ENCODE assay signal across 10 mouse cellular contexts in the genomic region with DNA sequence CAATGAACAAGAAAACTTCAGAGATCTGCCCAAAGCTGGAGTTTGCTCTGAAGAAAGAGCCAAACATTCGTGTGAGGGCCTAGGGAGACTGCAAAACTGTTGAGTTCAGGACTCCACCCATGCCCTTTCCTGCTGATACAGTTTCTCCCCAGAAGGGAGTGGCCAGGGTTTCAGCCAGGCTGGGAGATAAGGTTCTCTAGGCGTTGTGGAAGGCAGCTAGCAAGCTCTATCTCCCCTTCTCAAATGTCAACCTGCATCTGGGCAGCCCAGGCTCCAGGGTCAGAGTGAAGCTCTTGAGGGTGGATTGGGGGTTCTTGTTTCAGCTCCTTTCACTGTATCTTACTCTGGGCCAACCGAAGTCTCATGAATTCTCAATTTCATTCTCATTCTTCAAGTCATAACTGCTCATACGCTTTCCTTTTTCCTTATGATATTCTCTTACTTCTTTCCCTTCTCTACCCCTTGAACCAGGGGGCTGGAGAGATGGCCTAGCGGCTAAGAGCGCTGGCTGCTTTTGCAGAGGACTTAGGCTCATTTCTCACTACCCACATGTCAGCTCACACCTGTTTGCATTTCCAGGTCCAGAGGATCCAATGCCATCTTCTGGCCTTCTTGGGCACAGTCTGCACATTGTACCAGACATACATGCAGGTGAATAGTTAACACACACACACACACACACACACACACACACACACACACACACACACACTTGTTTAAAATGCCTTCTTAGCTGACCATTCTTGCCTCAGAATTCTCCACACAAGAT. TPM values are rescaled to one million over a fixed set of nuclear protein-coding genes. Genes with fewer than 3 reads are reported as not detected.
DNase-seq lines count a peak whose midpoint lies in the region; ATAC-seq lines count a peak whose summit lies in the region.
"Had no signal": no experiment of that assay in that cellular context is flagged by ENCODE, and none has a peak within 500 bp of the region (broad histone marks: within the 10 kb centered on the region; RNA-seq: fewer than 3 reads in every experiment).

No protein-coding gene starts in this region.

- no peak for DNase-seq in kidney, postnatal 25 days
- peak; percentile 88 for DNase-seq in c-Kit-negative CD71-positive TER-119-positive erythroid progenitor cells, embryonic 14.5 days (ENCODE audit: low read depth, low spot score)
- DNase-seq in layer of hippocampus, adult 11-12 months (ENCODE audit: low spot score) = no peak
- no peak for DNase-seq in cerebellum, adult 18-20 months
- DNase-seq: kidney, adult 8-10 months had no signal

- no peak overlapping the region for H3K4me2 ChIP-seq in kidney, embryonic 16.5 days (replicated peaks; ENCODE audit: low read depth, low read length)
- H3K4me2 ChIP-seq in intestine, embryonic 15.5 days (replicated peaks) = no peak overlapping the region

- no peaks in the 10 kb centered on the region for H3K36me3 ChIP-seq in kidney, embryonic 16.5 days (ENCODE audit: insufficient read depth, low read length)
- H3K36me3 ChIP-seq in intestine, embryonic 15.5 days = no peaks in the 10 kb centered on the region

- H3K9ac ChIP-seq in kidney, embryonic 16.5 days (replicated peaks; ENCODE audit: low read length) = no peak overlapping the region
- H3K9ac ChIP-seq in intestine, embryonic 15.5 days = no peak overlapping the region

- H3K4me1 ChIP-seq in kidney, embryonic 16.5 days (ENCODE audit: insufficient read depth, low read length) = peaks cover 5% of the 10 kb centered on the region
- H3K4me1 ChIP-seq in intestine, embryonic 15.5 days (replicated peaks) = peaks cover 7% of the 10 kb centered on the region

- H3K27me3 ChIP-seq in kidney, embryonic 16.5 days (ENCODE audit: insufficient read depth, low read length) = no peaks in the 10 kb centered on the region
- no peaks in the 10 kb centered on the region for H3K27me3 ChIP-seq in intestine, embryonic 15.5 days (replicated peaks)

- peaks cover 4% of the 10 kb centered on the region; the same call in 1 of the 2 replicates for H3K9me3 ChIP-seq in kidney, embryonic 16.5 days (ENCODE audit: low read length)
- no peaks in the 10 kb centered on the region for H3K9me3 ChIP-seq in intestine, embryonic 15.5 days

- 51% methylated on average over 6 of the region's 6 CpGs for WGBS in kidney, embryonic 16.5 days
- WGBS in intestine, embryonic 15.5 days = 64% methylated on average over 6 of the region's 6 CpGs

- no peak overlapping the region for H3K4me3 ChIP-seq in kidney, embryonic 16.5 days (ENCODE audit: low read length)
- H3K4me3 ChIP-seq in intestine, embryonic 15.5 days (replicated peaks) = no peak overlapping the region

- 0 out of 2 replicates have a peak, but pooled peaks have one; percentile 43 for ATAC-seq in kidney, embryonic 16.5 days (ENCODE audit: low FRiP score, low TSS enrichment)
- peak; percentile 82 for ATAC-seq in intestine, embryonic 15.5 days
- peak; percentile 79 for ATAC-seq in megakaryocyte progenitor cell, adult 5-6 weeks (replicated peaks; ENCODE audit: poor library complexity)
- ATAC-seq in cerebellum, adult (ENCODE audit: insufficient number of reproducible peaks, low FRiP score, low TSS enrichment) = no peak

- peak overlapping the region; percentile 35; the same call in 1 of the 2 replicates for H3K27ac ChIP-seq in kidney, embryonic 16.5 days (ENCODE audit: low read length)
- 0 out of 2 replicates have a peak overlapping the region, but pooled peaks have one; percentile 19 for H3K27ac ChIP-seq in intestine, embryonic 15.5 days
- H3K27ac ChIP-seq: macrophage had no signal

RNA-seq across cellular contexts. Expression of a gene that starts 25.0 kb away (rescaled TPM):
- polyA plus RNA-seq in kidney, embryonic 16.5 days (2015; fragmentation: Nextera tagmentation; extraction: Ambion mirVana) = 0.89 and 2.4 TPM in 2 replicates
- 1.1 and 1.7 TPM in 2 replicates for polyA plus RNA-seq in intestine, embryonic 15.5 days (2015; fragmentation: Nextera tagmentation; extraction: Ambion mirVana)
- total RNA-seq in megakaryocyte progenitor cell, adult 5-6 weeks (2015) = not detected in 2 replicates
- not detected in 2 replicates for total RNA-seq in megakaryocyte progenitor cell, adult 5-6 weeks (2017)
